Mouse (Mus musculus) limb, embryonic 10.5 days (tissue): Measurements from ENCODE around the gene Ncapg2. TPM values are rescaled to one million over a fixed set of nuclear protein-coding genes. Genes with fewer than 3 reads are reported as not detected.

Experiments used
- DNase-seq: peaks from one replicate; pipeline ENCODE4 v3.0.0-alpha.2; 2017; ENCODE audit warnings: low spot score
- H3K27ac ChIP-seq: fragments of 300-500 bp; sonication (generic); 2 replicates; pipeline ENCODE4 v1.5.1; 2016; ENCODE audit warnings: mild to moderate bottlenecking
- H3K27me3 ChIP-seq: fragments of 300-500 bp; sonication (generic); 2 replicates; pipeline ENCODE4 v1.6.1; 2016; ENCODE audit warnings: low read depth, mild to moderate bottlenecking; ENCODE audit not compliant: poor library complexity, severe bottlenecking
- H3K36me3 ChIP-seq: fragments of 300-500 bp; sonication (generic); 2 replicates; pipeline ENCODE4 v1.6.1; 2016; ENCODE audit warnings: mild to moderate bottlenecking, moderate library complexity
- H3K4me1 ChIP-seq: fragments of 300-500 bp; sonication (generic); 2 replicates; pipeline ENCODE4 v1.6.1; 2016
- H3K4me3 ChIP-seq: fragments of 300-500 bp; sonication (generic); 2 replicates; pipeline ENCODE4 v1.5.1; 2016; ENCODE audit warnings: mild to moderate bottlenecking, moderate library complexity
- H3K9me3 ChIP-seq: fragments of 300-500 bp; sonication (generic); replicated peaks from 2 replicates; pipeline ENCODE4 v1.6.1; 2016; ENCODE audit warnings: mild to moderate bottlenecking
- WGBS: fragments of 180-500 bp; shearing (Covaris S2); methylation state at CpG from one replicate; pipeline ENCODE4 v1.1.7; 2016; 5-methylcytosine and 5-hydroxymethylcytosine counted together
- polyA plus RNA-seq: library from polyadenylated mRNA; unstranded; fragments of >200 nt; fragmentation: Nextera tagmentation; extraction: Ambion mirVana; gene quantifications from 2 replicates; pipeline ENCODE4 v1.2.1, GENCODE M21; 2016

Gene Ncapg2
- polyA plus RNA-seq, 1 experiment from 2014 or later = 63.5 TPM

GRCm38 (mm10) chr12:116405836-116406155 is 594 bp downstream of the Ncapg2 start:
- Histone ChIP-seq H3K27me3 (no peaks in the 10 kb centered on the region), H3K9me3 (peaks cover 17% of the 10 kb centered on the region; the same call in 1 of the 2 replicates), H3K36me3 (peaks cover 74% of the 10 kb centered on the region), H3K27ac (peak overlapping the region; percentile 89), H3K4me3 (peak overlapping the region; percentile 80), H3K4me1 (peaks cover 9% of the 10 kb centered on the region)
- DNase-seq = no peak
- 18% methylated on average over 8 of the region's 8 CpGs for WGBS

GRCm38 (mm10) chr12:116407883-116408282 is 2.7 kb downstream of the Ncapg2 start:
- no peak overlapping the region for H3K27ac ChIP-seq
- peaks cover 73% of the 10 kb centered on the region for H3K36me3 ChIP-seq
- H3K27me3 ChIP-seq = no peaks in the 10 kb centered on the region
- H3K4me1 ChIP-seq = peaks cover 9% of the 10 kb centered on the region
- DNase-seq = no peak
- 96% methylated on average over 5 of the region's 5 CpGs for WGBS
- H3K4me3 ChIP-seq = no peak overlapping the region
- peaks cover 13% of the 10 kb centered on the region; the same call in 1 of the 2 replicates for H3K9me3 ChIP-seq

GRCm38 (mm10) chr12:116414941-116415340 is 9.7 kb downstream of the Ncapg2 start:
- Histone ChIP-seq H3K27me3 (no peaks in the 10 kb centered on the region), H3K4me3 (no peak overlapping the region), H3K27ac (no peak overlapping the region), H3K9me3 (no peaks in the 10 kb centered on the region), H3K4me1 (no peaks in the 10 kb centered on the region), H3K36me3 (peaks cover 94% of the 10 kb centered on the region)
- DNase-seq = no peak
- 95% methylated on average over 4 of the region's 4 CpGs for WGBS

- no peaks in the 10 kb centered on the region for H3K27me3 ChIP-seq
- H3K36me3 ChIP-seq = peaks cover 94% of the 10 kb centered on the region
- no peak overlapping the region for H3K27ac ChIP-seq
- no peak for DNase-seq
- no peaks in the 10 kb centered on the region for H3K9me3 ChIP-seq
- H3K4me1 ChIP-seq = no peaks in the 10 kb centered on the region
- 95% methylated on average over 1 of the region's 1 CpGs for WGBS
- no peak overlapping the region for H3K4me3 ChIP-seq
Observed at GRCm38 (mm10) chr12:116416514-116416913, 11.3 kb downstream of the Ncapg2 start.

- H3K27ac ChIP-seq = no peak overlapping the region
- H3K4me3 ChIP-seq = no peak overlapping the region
- no peaks in the 10 kb centered on the region for H3K27me3 ChIP-seq
- peaks cover 98% of the 10 kb centered on the region for H3K36me3 ChIP-seq
- 95% methylated on average over 2 of the region's 2 CpGs for WGBS
- no peaks in the 10 kb centered on the region for H3K4me1 ChIP-seq
- H3K9me3 ChIP-seq = no peaks in the 10 kb centered on the region
- DNase-seq = no peak
Observed at GRCm38 (mm10) chr12:116421656-116422055, 16.5 kb downstream of the Ncapg2 start.

GRCm38 (mm10) chr12:116425392-116425791 is 20.2 kb downstream of the Ncapg2 start:
- Histone ChIP-seq H3K36me3 (peaks cover 97% of the 10 kb centered on the region), H3K4me1 (no peaks in the 10 kb centered on the region), H3K4me3 (no peak overlapping the region), H3K27me3 (no peaks in the 10 kb centered on the region), H3K9me3 (no peaks in the 10 kb centered on the region), H3K27ac (no peak overlapping the region)
- 97% methylated on average over 2 of the region's 2 CpGs for whole genome bisulfite sequencing
- DNase-seq = no peak

- H3K9me3 ChIP-seq = no peaks in the 10 kb centered on the region
- DNase-seq = no peak
- 92% methylated on average over 2 of the region's 2 CpGs for WGBS
- no peak overlapping the region for H3K4me3 ChIP-seq
- no peak overlapping the region for H3K27ac ChIP-seq
- H3K27me3 ChIP-seq = no peaks in the 10 kb centered on the region
- peaks cover 94% of the 10 kb centered on the region for H3K36me3 ChIP-seq
- no peaks in the 10 kb centered on the region for H3K4me1 ChIP-seq
Observed at GRCm38 (mm10) chr12:116433742-116434141, 28.5 kb downstream of the Ncapg2 start.

- 95% methylated on average over 2 of the region's 2 CpGs for WGBS
- DNase-seq = no peak
- H3K4me1 ChIP-seq = no peaks in the 10 kb centered on the region
- no peaks in the 10 kb centered on the region for H3K9me3 ChIP-seq
- peaks cover 94% of the 10 kb centered on the region for H3K36me3 ChIP-seq
- no peak overlapping the region for H3K4me3 ChIP-seq
- H3K27me3 ChIP-seq = no peaks in the 10 kb centered on the region
- no peak overlapping the region for H3K27ac ChIP-seq
Observed at GRCm38 (mm10) chr12:116435232-116435631, 30.0 kb downstream of the Ncapg2 start.

- Histone ChIP-seq H3K4me3 (no peak overlapping the region), H3K27ac (no peak overlapping the region), H3K27me3 (no peaks in the 10 kb centered on the region), H3K9me3 (no peaks in the 10 kb centered on the region), H3K36me3 (peaks cover 95% of the 10 kb centered on the region), H3K4me1 (no peaks in the 10 kb centered on the region)
- DNase-seq = no peak
- 97% methylated on average over 3 of the region's 3 CpGs for WGBS
Observed at GRCm38 (mm10) chr12:116436125-116436524, 30.9 kb downstream of the Ncapg2 start.

- Histone ChIP-seq H3K4me1 (no peaks in the 10 kb centered on the region), H3K4me3 (no peak overlapping the region), H3K9me3 (no peaks in the 10 kb centered on the region), H3K27me3 (no peaks in the 10 kb centered on the region), H3K27ac (no peak overlapping the region), H3K36me3 (peaks cover 96% of the 10 kb centered on the region)
- 91% methylated on average over 5 of the region's 5 CpGs for WGBS
- no peak for DNase-seq
Observed at GRCm38 (mm10) chr12:116438591-116438990, 33.4 kb downstream of the Ncapg2 start.

- Histone ChIP-seq H3K9me3 (no peaks in the 10 kb centered on the region), H3K36me3 (peaks cover 98% of the 10 kb centered on the region), H3K4me3 (no peak overlapping the region), H3K27me3 (no peaks in the 10 kb centered on the region), H3K27ac (no peak overlapping the region), H3K4me1 (no peaks in the 10 kb centered on the region)
- WGBS = 92% methylated on average over 3 of the region's 3 CpGs
- DNase-seq = no peak
Observed at GRCm38 (mm10) chr12:116442184-116442583, 37.0 kb downstream of the Ncapg2 start.

GRCm38 (mm10) chr12:116449536-116449935 is 44.3 kb downstream of the Ncapg2 start:
- H3K4me3 ChIP-seq = no peak overlapping the region
- H3K9me3 ChIP-seq = no peaks in the 10 kb centered on the region
- H3K27ac ChIP-seq = no peak overlapping the region
- DNase-seq = no peak
- WGBS = 96% methylated on average over 2 of the region's 2 CpGs
- H3K36me3 ChIP-seq = peaks cover 90% of the 10 kb centered on the region
- no peaks in the 10 kb centered on the region for H3K4me1 ChIP-seq
- H3K27me3 ChIP-seq = no peaks in the 10 kb centered on the region

GRCm38 (mm10) chr12:116460379-116461065 is 55.3 kb downstream of the Ncapg2 start:
- peaks cover 67% of the 10 kb centered on the region for H3K36me3 ChIP-seq
- H3K4me1 ChIP-seq = no peaks in the 10 kb centered on the region
- DNase-seq = no peak
- no peaks in the 10 kb centered on the region for H3K27me3 ChIP-seq
- H3K9me3 ChIP-seq = no peaks in the 10 kb centered on the region
- no peak overlapping the region for H3K4me3 ChIP-seq
- WGBS = 97% methylated on average over 6 of the region's 6 CpGs
- no peak overlapping the region for H3K27ac ChIP-seq

GRCm38 (mm10) chr12:116467030-116467429 is 61.8 kb downstream of the Ncapg2 start:
- Histone ChIP-seq H3K27ac (no peak overlapping the region), H3K4me3 (no peak overlapping the region), H3K36me3 (peaks cover 23% of the 10 kb centered on the region), H3K9me3 (no peaks in the 10 kb centered on the region), H3K4me1 (no peaks in the 10 kb centered on the region), H3K27me3 (no peaks in the 10 kb centered on the region)
- 90% methylated on average over 5 of the region's 5 CpGs for WGBS
- DNase-seq = no peak
